Mouse (Mus musculus): ENCODE data around the gene Gm21764.
"Not testable (repeated sequence)": the region's sequence is repeated elsewhere in the genome, so short reads cannot be mapped to it uniquely, and the experiment has no call there.

The Gm21764 gene

GRCm38 (mm10) chrY:18061712-18062111 lies at the start of gene Gm21764:
Gene Gm21764, minus strand, starts transcription at chrY:18061812.
- DNase-seq (ENCODE audit: low read depth, low spot score), result not testable (repeated sequence)

- not testable (repeated sequence) for DNase-seq (ENCODE audit: low read depth, low spot score)
Observed at GRCm38 (mm10) chrY:18088816-18089215, 27.2 kb upstream of the Gm21764 start, which contains the start of gene Ssty1. Gene Ssty1, plus strand, starts transcription at chrY:18089116.

Data from R1 (cell line).